ENCODE assay signal across 9 mouse cellular contexts in genomic region chr1:93805221-93805951, GRCm38 (mm10). TPM values are rescaled to one million over a fixed set of nuclear protein-coding genes. Genes with fewer than 3 reads are reported as not detected.
DNase-seq lines count a peak whose midpoint lies in the region; ATAC-seq and TF ChIP-seq lines count a peak whose summit lies in the region.
"Had no signal": no experiment of that assay in that cellular context is flagged by ENCODE, and none has a peak within 500 bp of the region (broad histone marks: within the 10 kb centered on the region; RNA-seq: fewer than 3 reads in every experiment).

No protein-coding gene starts in this region.

- 71% methylated on average over 5 of the region's 5 CpGs for WGBS in lung, embryonic 14.5 days
- 80% methylated on average over 5 of the region's 5 CpGs for WGBS in hindbrain, postnatal 0 days
- 81% methylated on average over 5 of the region's 5 CpGs for WGBS in neural tube, embryonic 13.5 days

- no peaks in the 10 kb centered on the region for H3K27me3 ChIP-seq in lung, embryonic 14.5 days (ENCODE audit: insufficient read depth, low read length)
- H3K27me3 ChIP-seq in hindbrain, postnatal 0 days (ENCODE audit: insufficient read depth, low read length): no peaks in the 10 kb centered on the region
- no peaks in the 10 kb centered on the region for H3K27me3 ChIP-seq in neural tube, embryonic 13.5 days

- no peaks in the 10 kb centered on the region for H3K9me3 ChIP-seq in lung, embryonic 14.5 days (ENCODE audit: low read depth, low read length)
- H3K9me3 ChIP-seq in hindbrain, postnatal 0 days (ENCODE audit: low read length): no peaks in the 10 kb centered on the region
- H3K9me3 ChIP-seq in neural tube, embryonic 13.5 days: no peaks in the 10 kb centered on the region

- H3K36me3 ChIP-seq in lung, embryonic 14.5 days (ENCODE audit: insufficient read depth): peaks cover 46% of the 10 kb centered on the region
- peaks cover 25% of the 10 kb centered on the region for H3K36me3 ChIP-seq in hindbrain, postnatal 0 days (ENCODE audit: insufficient read depth, low read length)
- H3K36me3 ChIP-seq in neural tube, embryonic 13.5 days: peaks cover 37% of the 10 kb centered on the region

- H3K4me1 ChIP-seq in lung, embryonic 14.5 days (ENCODE audit: insufficient read depth): 0 out of 2 replicates have a peak, but pooled peaks cover 12% of the 10 kb centered on the region
- peaks cover 13% of the 10 kb centered on the region; the same call in 1 of the 2 replicates for H3K4me1 ChIP-seq in hindbrain, postnatal 0 days (ENCODE audit: insufficient read depth, low read length)
- H3K4me1 ChIP-seq in neural tube, embryonic 13.5 days (replicated peaks): peaks cover 35% of the 10 kb centered on the region

- ATAC-seq in lung, embryonic 14.5 days (ENCODE audit: insufficient read depth): no peak
- ATAC-seq in hindbrain, postnatal 0 days: no peak
- no peak for ATAC-seq in neural tube, embryonic 13.5 days (ENCODE audit: low read depth)

- H3K4me2 ChIP-seq in lung, embryonic 14.5 days: peak overlapping the region; percentile 78
- 0 out of 2 replicates have a peak overlapping the region, but pooled peaks have one; percentile 88 for H3K4me2 ChIP-seq in hindbrain, postnatal 0 days (ENCODE audit: low read depth, low read length)
- peak overlapping the region; percentile 84 for H3K4me2 ChIP-seq in neural tube, embryonic 13.5 days

- DNase-seq in cerebellum, adult 9-10 months: peak; percentile 68
- DNase-seq in cerebellum, adult 18-20 months: no peak
- no peak for DNase-seq in lung, embryonic 14.5 days
- no peak for DNase-seq in lung, postnatal 25 days (ENCODE audit: low spot score)
- DNase-seq in hindbrain, postnatal 0 days (ENCODE audit: low spot score): no peak
- no peak for DNase-seq in right cerebral cortex, postnatal 36 days (ENCODE audit: low spot score in 2 of 2)
- no peak for DNase-seq in lung, postnatal 4 days
- DNase-seq: B cell, adult 2 months had no signal

- H3K9ac ChIP-seq in lung, embryonic 14.5 days: no peak overlapping the region
- no peak overlapping the region for H3K9ac ChIP-seq in hindbrain, postnatal 0 days (replicated peaks; ENCODE audit: low read length)
- peak overlapping the region; percentile 14; the same call in 1 of the 2 replicates for H3K9ac ChIP-seq in neural tube, embryonic 13.5 days

- no peak overlapping the region for H3K4me3 ChIP-seq in lung, embryonic 14.5 days (ENCODE audit: low read depth, low read length)
- no peak overlapping the region for H3K4me3 ChIP-seq in hindbrain, postnatal 0 days (ENCODE audit: low read length)
- H3K4me3 ChIP-seq in neural tube, embryonic 13.5 days: 0 out of 2 replicates have a peak overlapping the region, but pooled peaks have one; percentile 5

- no peak for TF ChIP-seq CTCF in lung, embryonic 14.5 days (IDR thresholded peaks at IDR 0.05; ENCODE audit: low read depth)
- no peak for TF ChIP-seq CTCF in hindbrain, postnatal 0 days (IDR thresholded peaks at IDR 0.05; ENCODE audit: low read depth)

- H3K27ac ChIP-seq in lung, embryonic 14.5 days (ENCODE audit: low read depth): no peak overlapping the region
- H3K27ac ChIP-seq in hindbrain, postnatal 0 days: no peak overlapping the region
- no peak overlapping the region for H3K27ac ChIP-seq in neural tube, embryonic 13.5 days (replicated peaks)

RNA-seq across cellular contexts. Expression of gene Ing5, which starts 1.6 kb away (rescaled TPM):
- polyA plus RNA-seq in lung, embryonic 14.5 days (2014; fragmentation: Nextera tagmentation; extraction: Ambion mirVana): 22.7 and 24.8 TPM in 2 replicates
- total RNA-seq in hindbrain, postnatal 0 days (2014; rRNA removed): 9.4 and 9.9 TPM in 2 replicates
- polyA plus RNA-seq in hindbrain, postnatal 0 days (2015; fragmentation: Nextera tagmentation; extraction: Ambion mirVana): 7.0 and 7.1 TPM in 2 replicates
- 9.0 and 9.7 TPM in 2 replicates for polyA plus RNA-seq in neural tube, embryonic 13.5 days (2015; fragmentation: Nextera tagmentation; extraction: Ambion mirVana)

RNA-seq across cellular contexts. Expression of gene Dtymk, which starts 3.7 kb away (rescaled TPM):
- 286 and 295 TPM in 2 replicates for polyA plus RNA-seq in lung, embryonic 14.5 days (2014; fragmentation: Nextera tagmentation; extraction: Ambion mirVana)
- total RNA-seq in hindbrain, postnatal 0 days (2014; rRNA removed): 74.4 and 76.0 TPM in 2 replicates
- polyA plus RNA-seq in hindbrain, postnatal 0 days (2015; fragmentation: Nextera tagmentation; extraction: Ambion mirVana): 129 and 136 TPM in 2 replicates
- 155 and 158 TPM in 2 replicates for polyA plus RNA-seq in neural tube, embryonic 13.5 days (2015; fragmentation: Nextera tagmentation; extraction: Ambion mirVana)

RNA-seq across cellular contexts. Expression of gene D2hgdh, which starts 19.3 kb away (rescaled TPM):
- 11.0 and 11.1 TPM in 2 replicates for polyA plus RNA-seq in lung, embryonic 14.5 days (2014; fragmentation: Nextera tagmentation; extraction: Ambion mirVana)
- 13.6 and 23.6 TPM in 2 replicates for total RNA-seq in hindbrain, postnatal 0 days (2014; rRNA removed)
- 12.0 and 13.0 TPM in 2 replicates for polyA plus RNA-seq in hindbrain, postnatal 0 days (2015; fragmentation: Nextera tagmentation; extraction: Ambion mirVana)
- polyA plus RNA-seq in neural tube, embryonic 13.5 days (2015; fragmentation: Nextera tagmentation; extraction: Ambion mirVana): 18.4 and 18.9 TPM in 2 replicates

RNA-seq across cellular contexts. Expression of gene Thap4, which starts 50.7 kb away (rescaled TPM):
- polyA plus RNA-seq in lung, embryonic 14.5 days (2014; fragmentation: Nextera tagmentation; extraction: Ambion mirVana): 48.4 and 52.7 TPM in 2 replicates
- total RNA-seq in hindbrain, postnatal 0 days (2014; rRNA removed): 41.5 and 58.7 TPM in 2 replicates
- 49.9 and 50.2 TPM in 2 replicates for polyA plus RNA-seq in hindbrain, postnatal 0 days (2015; fragmentation: Nextera tagmentation; extraction: Ambion mirVana)
- 38.2 and 40.7 TPM in 2 replicates for polyA plus RNA-seq in neural tube, embryonic 13.5 days (2015; fragmentation: Nextera tagmentation; extraction: Ambion mirVana)

RNA-seq across cellular contexts. Expression of gene Atg4b, which starts 54.1 kb away (rescaled TPM):
- polyA plus RNA-seq in lung, embryonic 14.5 days (2014; fragmentation: Nextera tagmentation; extraction: Ambion mirVana): 92.2 and 94.0 TPM in 2 replicates
- total RNA-seq in hindbrain, postnatal 0 days (2014; rRNA removed): 51.1 and 75.8 TPM in 2 replicates
- 75.0 and 76.3 TPM in 2 replicates for polyA plus RNA-seq in hindbrain, postnatal 0 days (2015; fragmentation: Nextera tagmentation; extraction: Ambion mirVana)
- 102 and 104 TPM in 2 replicates for polyA plus RNA-seq in neural tube, embryonic 13.5 days (2015; fragmentation: Nextera tagmentation; extraction: Ambion mirVana)
